Mouse (Mus musculus) cortical plate, adult 2 months (tissue): Measurements from ENCODE around the gene Bnip1. TPM values are rescaled to one million over a fixed set of nuclear protein-coding genes. Genes with fewer than 3 reads are reported as not detected.
A peak's percentile ranks its signal among the peaks of the same experiment; 100 is the strongest.

Experiments used
- H3K27ac ChIP-seq: fragments of 200-500 bp; 2 replicates; pipeline ENCODE4 v1.5.1; 2012; ENCODE audit warnings: low read length, control low read depth, inconsistent platforms; ENCODE audit not compliant: insufficient read depth
- H3K4me1 ChIP-seq: fragments of 200-500 bp; 2 replicates; pipeline ENCODE4 v1.6.1; 2011; ENCODE audit warnings: low read length; ENCODE audit not compliant: control insufficient read depth, insufficient read depth
- H3K4me3 ChIP-seq: fragments of 200-500 bp; 2 replicates; pipeline ENCODE4 v1.5.1; 2011; ENCODE audit warnings: mild to moderate bottlenecking, low read length, control low read depth; ENCODE audit not compliant: insufficient read depth
- CTCF ChIP-seq: fragments of 200-500 bp; IDR thresholded peaks from 2 replicates; pipeline ENCODE4 v1.5.1; 2011; ENCODE audit warnings: mild to moderate bottlenecking, control low read depth, low read length; ENCODE audit not compliant: insufficient read depth; ENCODE audit errors: extremely low read depth
- POLR2A ChIP-seq: fragments of 200-500 bp; IDR thresholded peaks from 2 replicates; pipeline ENCODE4 v1.6.1; 2011; ENCODE audit warnings: mild to moderate bottlenecking, low read length, control low read depth; ENCODE audit not compliant: insufficient read depth; ENCODE audit errors: extremely low read depth
- polyA plus RNA-seq: library from polyadenylated mRNA; depleted of rRNA; stranded (reverse); fragments of >200 nt; gene quantifications from 2 replicates; pipeline ENCODE4 v1.2.3, GENCODE M21; 2012

Gene Bnip1
- polyA plus RNA-seq, 1 experiment = 40.3 TPM

DNA sequence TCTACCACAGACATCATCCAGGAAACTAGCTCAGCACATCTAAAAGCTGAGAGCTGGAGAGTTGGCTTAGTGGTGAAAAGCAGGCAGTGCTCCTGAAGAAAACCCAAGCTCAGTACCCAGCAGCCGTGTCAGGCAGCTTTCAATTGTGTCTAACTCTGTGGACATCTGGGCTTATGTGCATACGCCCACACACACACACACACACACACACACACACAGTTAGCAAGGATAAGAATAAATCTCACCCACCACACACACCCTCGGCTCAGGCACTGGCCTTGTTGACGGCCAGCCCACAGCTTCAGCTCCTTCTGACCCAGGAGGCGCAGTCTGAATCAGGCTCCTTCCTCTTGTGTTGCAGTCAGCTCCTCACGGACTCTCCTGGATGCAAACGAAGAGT, 10.7 kb downstream of the Bnip1 start:
- Histone ChIP-seq H3K4me3 (no peak overlapping the region), H3K4me1 (peaks cover 2% of the 10 kb centered on the region; the same call in 1 of the 2 replicates), H3K27ac (no peak overlapping the region)
- TF ChIP-seq POLR2A = no peak
- 0 out of 2 replicates have a peak, but pooled peaks have one; percentile 5 for TF ChIP-seq CTCF

DNA sequence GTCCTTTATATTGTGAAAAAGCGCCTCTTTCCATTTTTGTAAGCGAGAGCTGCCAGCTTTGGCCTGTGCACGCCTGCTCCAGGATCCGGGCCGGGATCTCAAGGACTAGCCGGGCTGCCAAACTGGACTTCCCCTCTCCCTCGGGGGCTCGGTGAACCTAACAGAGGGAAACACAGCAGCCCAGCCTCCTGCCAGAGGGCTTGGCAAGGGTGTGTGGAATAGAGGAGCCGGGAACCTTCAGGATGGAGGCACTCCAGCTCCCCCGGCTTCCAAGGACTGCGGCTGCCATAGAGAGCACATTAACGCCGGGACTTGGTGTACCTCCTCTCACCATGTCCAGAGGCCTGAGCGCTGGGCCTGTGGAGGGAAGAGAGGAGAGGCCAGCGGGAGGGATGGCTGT, 11.2 kb downstream of the Bnip1 start:
- Histone ChIP-seq H3K4me1 (peaks cover 2% of the 10 kb centered on the region; the same call in 1 of the 2 replicates), H3K27ac (no peak overlapping the region), H3K4me3 (no peak overlapping the region)
- no peak for TF ChIP-seq POLR2A
- TF ChIP-seq CTCF = no peak

DNA sequence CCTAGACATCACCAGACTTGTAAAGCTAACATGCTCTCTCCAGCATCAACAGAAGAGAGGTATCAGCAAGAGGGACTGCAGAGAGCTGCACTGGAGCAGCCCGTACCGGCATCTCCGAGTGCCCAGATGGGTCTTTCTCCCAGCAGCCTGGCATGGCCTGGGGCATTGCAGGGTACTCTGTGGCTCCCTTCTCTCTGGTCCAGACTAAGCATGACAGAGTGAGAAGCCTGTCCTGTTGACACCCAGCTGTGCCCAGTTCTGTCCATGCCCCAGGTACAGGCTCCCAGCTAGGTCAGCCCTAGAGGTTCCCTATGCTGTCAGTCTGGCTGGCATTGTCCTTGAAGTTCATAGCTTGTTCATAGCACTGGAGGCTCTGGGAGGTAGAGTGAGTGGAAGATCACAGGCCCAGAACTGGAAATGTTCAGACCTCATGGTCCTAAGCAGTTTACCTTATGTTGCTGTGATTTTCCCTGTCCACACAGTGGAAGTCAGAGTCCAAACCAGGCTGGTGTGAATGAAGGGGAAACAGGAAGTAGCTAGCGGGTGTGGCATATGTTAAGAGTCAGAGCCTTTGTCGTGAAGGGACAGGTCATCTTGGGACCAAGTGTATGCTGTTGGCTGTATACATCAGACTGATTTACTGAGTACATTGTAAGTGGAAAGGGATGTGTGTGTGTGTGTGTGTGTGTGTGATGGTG, 12.4 kb downstream of the Bnip1 start:
- peaks cover 2% of the 10 kb centered on the region; the same call in 1 of the 2 replicates for H3K4me1 ChIP-seq
- no peak overlapping the region for H3K4me3 ChIP-seq
- no peak overlapping the region for H3K27ac ChIP-seq
- TF ChIP-seq CTCF = no peak
- TF ChIP-seq POLR2A = no peak

DNA sequence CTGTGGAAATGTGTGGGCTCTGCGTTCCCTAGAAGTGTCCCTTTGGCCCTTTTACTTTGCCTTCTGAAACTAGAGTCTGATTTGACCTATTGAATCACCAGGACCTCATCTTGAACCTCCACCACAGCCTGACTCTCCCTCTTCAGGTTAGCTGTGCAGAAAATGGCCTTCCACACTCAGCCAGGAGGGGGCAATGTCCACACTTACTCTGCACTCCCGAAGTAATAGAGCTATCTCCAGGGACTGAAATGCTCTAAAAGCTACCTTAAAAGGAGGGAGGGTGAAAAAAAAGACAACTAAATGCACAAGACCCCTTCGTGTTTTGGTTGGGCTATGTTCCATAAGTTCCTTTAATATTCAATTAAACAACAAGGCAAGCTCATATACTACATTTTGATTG, 13.9 kb downstream of the Bnip1 start:
- no peak overlapping the region for H3K4me3 ChIP-seq
- peaks cover 2% of the 10 kb centered on the region; the same call in 1 of the 2 replicates for H3K4me1 ChIP-seq
- H3K27ac ChIP-seq = no peak overlapping the region
- no peak for TF ChIP-seq POLR2A
- peak; percentile 77 for TF ChIP-seq CTCF

DNA sequence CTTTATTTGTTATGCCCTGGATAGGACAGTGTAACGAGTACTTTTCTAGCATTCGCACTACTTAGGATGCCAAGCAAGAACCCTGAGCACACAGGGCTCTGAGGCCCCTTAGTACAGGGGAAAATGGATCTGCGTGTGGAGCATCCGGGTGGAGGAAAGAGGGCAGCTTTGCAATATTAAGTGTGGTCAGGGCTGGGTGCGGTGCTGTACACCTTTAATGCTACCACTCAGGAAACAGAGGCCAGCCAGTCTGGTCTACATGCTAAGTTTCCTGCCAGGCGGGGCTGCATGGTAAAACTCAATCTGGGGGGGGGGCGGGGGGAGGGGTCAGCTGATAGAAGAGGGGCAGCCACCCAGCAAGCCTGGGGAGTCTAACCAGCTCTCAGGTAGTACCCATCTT, 14.5 kb downstream of the Bnip1 start:
- peaks cover 2% of the 10 kb centered on the region; the same call in 1 of the 2 replicates for H3K4me1 ChIP-seq
- H3K27ac ChIP-seq = no peak overlapping the region
- no peak overlapping the region for H3K4me3 ChIP-seq
- TF ChIP-seq POLR2A (no peak), CTCF (no peak)

DNA sequence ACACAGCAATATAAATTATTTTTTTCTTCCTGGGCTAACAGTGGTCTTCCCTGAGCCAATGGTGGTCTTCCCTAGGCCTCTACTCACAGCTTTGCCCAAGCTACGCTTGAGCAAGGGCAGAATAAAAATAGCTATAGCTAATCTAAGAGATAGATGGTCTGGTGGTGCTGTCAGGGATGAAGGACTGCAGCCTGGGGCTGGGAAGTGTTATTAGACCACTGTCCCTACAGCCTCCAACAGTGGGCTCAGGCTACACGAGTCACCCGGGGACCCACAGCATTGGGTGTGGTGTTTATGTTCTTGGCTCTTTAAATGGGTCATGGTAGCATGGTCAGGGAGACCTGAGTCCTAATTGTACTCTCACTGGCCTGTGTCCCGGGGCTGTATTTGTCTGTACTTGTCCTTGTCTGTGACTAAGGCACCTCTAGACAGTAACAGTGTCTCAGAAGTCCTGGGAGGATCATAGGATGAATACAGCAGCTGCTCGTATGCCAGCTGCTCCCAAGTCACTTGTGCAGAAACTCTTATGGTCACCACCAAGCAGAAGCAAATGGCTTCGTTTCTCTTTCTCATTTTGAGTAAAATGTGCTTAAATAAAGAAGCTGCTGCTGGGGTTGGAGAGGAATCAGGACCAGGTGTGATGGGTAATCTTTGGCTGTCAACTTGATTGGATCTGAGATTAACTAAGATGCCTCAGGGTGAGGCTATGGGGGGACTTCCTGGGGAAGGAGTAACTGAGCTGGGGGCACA, 16.7 kb downstream of the Bnip1 start:
- H3K4me3 ChIP-seq = no peak overlapping the region
- TF ChIP-seq POLR2A = no peak
- no peak overlapping the region for H3K27ac ChIP-seq
- H3K4me1 ChIP-seq = no peaks in the 10 kb centered on the region

DNA sequence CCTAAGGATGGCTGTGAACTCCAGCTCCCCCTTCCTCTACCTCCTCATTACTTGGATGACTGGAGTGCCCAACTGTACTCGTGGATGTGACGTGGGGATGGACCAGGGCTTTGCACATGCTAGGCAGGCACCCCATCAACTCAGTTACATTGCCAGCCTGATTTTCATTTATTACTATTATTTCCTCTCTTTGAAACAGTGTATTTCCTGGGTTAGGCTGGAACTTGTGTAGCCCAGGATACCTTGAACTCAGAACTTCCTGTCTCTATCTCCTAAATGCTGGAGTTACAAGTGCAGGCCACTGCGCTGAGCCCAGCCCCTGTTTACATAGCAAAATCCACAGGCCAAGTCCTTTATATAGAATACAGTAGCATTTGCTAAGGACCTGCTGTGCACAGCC, 22.0 kb downstream of the Bnip1 start:
- Histone ChIP-seq H3K4me1 (no peaks in the 10 kb centered on the region), H3K4me3 (no peak overlapping the region), H3K27ac (no peak overlapping the region)
- no peak for TF ChIP-seq CTCF
- no peak for TF ChIP-seq POLR2A

DNA sequence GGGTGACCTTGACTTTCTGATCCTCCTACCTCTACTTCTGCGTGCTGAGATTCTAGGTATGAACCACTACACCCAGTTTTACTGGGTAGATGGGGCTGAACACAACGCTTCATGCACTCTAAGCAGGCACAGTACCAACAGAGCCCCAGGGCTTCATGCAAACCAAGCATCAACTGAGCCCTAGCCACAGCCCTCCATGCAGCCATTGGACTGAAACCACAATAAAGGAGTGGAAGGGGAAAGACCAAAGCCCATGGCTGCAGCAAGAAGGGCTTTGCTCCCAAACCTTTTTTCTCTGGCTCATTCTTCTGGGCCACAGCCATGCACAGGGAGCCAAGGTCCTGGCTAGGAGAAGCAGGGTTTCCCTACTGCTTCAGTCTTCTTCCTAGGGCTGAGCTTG, 31.7 kb downstream of the Bnip1 start:
- no peaks in the 10 kb centered on the region for H3K4me1 ChIP-seq
- H3K27ac ChIP-seq = no peak overlapping the region
- H3K4me3 ChIP-seq = no peak overlapping the region
- TF ChIP-seq CTCF = no peak
- TF ChIP-seq POLR2A = no peak

DNA sequence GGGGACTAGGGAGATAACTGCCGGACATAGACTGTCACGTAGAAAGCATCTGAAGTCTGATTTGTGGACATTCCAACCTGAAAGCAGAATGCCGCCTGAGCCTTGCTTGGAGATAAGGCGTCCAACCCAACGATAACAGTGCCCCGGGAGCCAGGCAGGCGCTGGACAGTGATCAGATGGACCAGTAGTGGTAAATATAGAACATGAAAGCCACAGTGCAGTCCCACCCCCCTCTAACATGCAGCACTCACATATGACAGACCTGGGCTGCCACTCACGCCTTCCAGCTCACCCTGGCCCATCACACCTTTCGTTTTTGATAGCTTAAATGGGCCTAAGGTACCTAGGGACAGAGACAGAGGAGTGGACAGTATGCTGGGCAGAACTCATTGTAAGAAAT, 32.6 kb downstream of the Bnip1 start:
- TF ChIP-seq CTCF = no peak
- no peak for TF ChIP-seq POLR2A
- no peaks in the 10 kb centered on the region for H3K4me1 ChIP-seq
- H3K27ac ChIP-seq = no peak overlapping the region

DNA sequence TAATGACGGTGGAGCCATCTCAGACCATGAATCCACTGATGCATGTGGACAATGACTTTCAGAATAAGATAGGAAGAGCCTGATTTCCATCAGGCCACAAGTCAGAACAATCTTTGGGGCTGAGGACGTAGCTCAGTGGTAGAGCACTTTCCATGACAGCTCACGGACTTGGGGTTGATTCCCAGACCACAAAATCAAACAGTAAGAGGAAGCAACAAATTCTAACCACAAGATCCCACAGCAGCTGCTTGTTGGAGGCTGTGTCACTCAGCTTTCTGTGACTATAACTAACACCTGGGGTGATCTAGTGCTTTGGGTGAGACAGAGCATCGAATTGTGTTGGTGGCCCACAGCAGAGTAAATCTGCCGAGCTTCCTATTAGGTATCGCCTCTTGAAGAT, 35.9 kb downstream of the Bnip1 start:
- TF ChIP-seq POLR2A = no peak
- TF ChIP-seq CTCF = no peak
- Histone ChIP-seq H3K4me1 (no peaks in the 10 kb centered on the region), H3K4me3 (no peak overlapping the region), H3K27ac (no peak overlapping the region)

More for the DNA sequence above, 32.6 kb downstream of the Bnip1 start:
- no peak overlapping the region for H3K4me3 ChIP-seq
